Mouse (Mus musculus): ENCODE measurements around the gene Vgll4. TPM values are rescaled to one million over a fixed set of nuclear protein-coding genes. Genes with fewer than 3 reads are reported as not detected.

Gene Vgll4
- polyA plus RNA-seq, 1 experiment from 2014 or later = 65.9 TPM

DNA sequence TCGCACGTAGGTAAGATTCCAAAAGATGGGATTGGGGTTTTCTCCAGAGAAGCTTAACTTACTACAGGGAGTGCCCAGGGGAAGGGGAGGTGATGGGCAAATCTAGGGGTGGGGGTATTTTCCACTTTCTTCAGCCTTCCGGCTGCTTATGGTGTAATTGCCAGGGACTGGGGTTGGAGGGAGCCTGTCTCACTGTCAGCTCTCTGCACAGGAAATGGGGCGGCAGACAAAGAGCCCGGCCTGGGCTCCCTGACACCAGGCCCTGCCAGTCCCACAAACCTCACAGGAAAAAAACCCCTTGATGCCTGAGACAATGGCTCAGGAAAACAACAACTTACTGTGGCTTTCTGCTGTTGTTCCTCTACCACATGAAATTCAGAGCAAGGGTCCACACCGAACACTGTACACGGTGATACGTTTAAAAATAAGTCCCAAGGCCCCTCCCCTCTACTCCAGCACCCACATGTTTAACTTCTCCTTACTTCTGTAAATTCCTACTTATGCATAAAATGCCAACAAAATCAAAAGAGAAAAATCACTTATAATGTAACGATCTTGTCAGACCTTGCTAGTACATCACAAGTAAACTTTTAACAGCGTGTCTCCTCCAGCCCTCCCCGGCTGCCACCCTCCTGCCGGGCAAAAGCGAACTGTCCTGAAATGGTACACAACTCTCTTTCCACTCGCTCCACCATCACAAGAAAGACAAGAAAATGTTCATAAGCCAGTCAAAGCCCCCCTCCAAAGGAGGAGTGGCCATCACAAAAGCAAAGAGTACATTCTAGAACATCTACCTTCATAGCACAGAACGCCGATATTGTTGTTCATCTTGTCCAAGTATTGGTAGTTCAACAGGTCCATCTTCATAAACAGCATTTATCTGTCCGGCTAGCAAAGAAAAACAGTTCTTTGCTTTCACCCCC lies 49.0 kb downstream of the Vgll4 start:
- no peaks in the 10 kb centered on the region for H3K36me3 ChIP-seq
- H3K4me2 ChIP-seq = peak overlapping the region; percentile 67
- no peaks in the 10 kb centered on the region for H3K9me3 ChIP-seq
- H3K4me3 ChIP-seq = peak overlapping the region; percentile 57
- H3K4me1 ChIP-seq (replicated peaks) = peaks cover 61% of the 10 kb centered on the region
- WGBS = 6% methylated on average over 17 of the region's 17 CpGs
- no peaks in the 10 kb centered on the region for H3K27me3 ChIP-seq
- peak overlapping the region; percentile 81 for H3K9ac ChIP-seq
- 0 out of 2 replicates have a peak, but pooled peaks have one; percentile 29 for ATAC-seq (ENCODE audit: low FRiP score)
- peak overlapping the region; percentile 80 for H3K27ac ChIP-seq

DNA sequence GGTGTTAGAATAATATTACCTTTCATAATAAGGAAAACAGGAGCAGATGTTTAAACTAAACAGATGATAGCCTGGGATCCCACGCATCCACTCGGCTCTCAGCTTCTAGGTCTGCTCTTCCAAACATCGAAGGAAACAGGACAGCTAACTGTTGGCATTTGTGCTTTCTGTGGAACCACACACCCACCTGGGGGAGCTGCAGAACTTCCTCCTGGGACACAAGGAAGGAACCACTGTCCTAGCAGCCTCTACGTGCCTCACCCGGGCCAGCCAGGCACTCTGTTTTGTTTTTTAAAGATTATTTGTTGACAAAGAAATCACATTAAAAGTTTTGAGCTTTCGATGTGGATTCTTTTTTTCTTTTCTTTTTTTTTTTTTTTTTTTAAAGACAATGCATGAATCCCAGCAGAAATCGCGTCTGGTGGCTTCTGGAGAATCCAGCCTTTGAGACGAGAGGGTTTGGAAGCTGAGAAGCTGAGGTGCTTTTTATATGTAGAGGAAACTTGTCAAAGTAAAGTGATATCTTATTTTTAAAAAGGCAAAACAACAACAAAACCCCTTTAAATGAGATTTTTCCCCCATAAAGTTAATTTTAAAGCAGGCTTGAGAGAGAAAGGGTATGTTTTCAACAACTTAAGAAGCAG lies 50.0 kb downstream of the Vgll4 start:
- WGBS = 32% methylated on average over 9 of the region's 9 CpGs
- Histone ChIP-seq H3K4me1 (replicated peaks) (peaks cover 70% of the 10 kb centered on the region), H3K9me3 (no peaks in the 10 kb centered on the region), H3K36me3 (no peaks in the 10 kb centered on the region), H3K27ac (peak overlapping the region; percentile 80), H3K9ac (peak overlapping the region; percentile 81), H3K27me3 (no peaks in the 10 kb centered on the region), H3K4me2 (peak overlapping the region; percentile 67), H3K4me3 (peak overlapping the region; percentile 57)
- ATAC-seq (ENCODE audit: low FRiP score) = no peak

- peaks cover 78% of the 10 kb centered on the region for H3K4me1 ChIP-seq (replicated peaks)
- no peaks in the 10 kb centered on the region for H3K27me3 ChIP-seq
- H3K27ac ChIP-seq = no peak overlapping the region
- WGBS = 70% methylated on average over 9 of the region's 9 CpGs
- H3K9ac ChIP-seq = peak overlapping the region; percentile 81
- H3K4me3 ChIP-seq = peak overlapping the region; percentile 57
- H3K4me2 ChIP-seq = peak overlapping the region; percentile 67
- ATAC-seq (ENCODE audit: low FRiP score) = no peak
- no peaks in the 10 kb centered on the region for H3K36me3 ChIP-seq
- no peaks in the 10 kb centered on the region for H3K9me3 ChIP-seq
These were observed 50.8 kb downstream of the Vgll4 start for GRCm38 (mm10) chr6:114918994-114919393.

GRCm38 (mm10) chr6:114917770-114918635 lies 51.8 kb downstream of the Vgll4 start:
- no peak for ATAC-seq (ENCODE audit: low FRiP score)
- peak overlapping the region; percentile 81 for H3K9ac ChIP-seq
- H3K4me2 ChIP-seq = peak overlapping the region; percentile 67
- H3K4me3 ChIP-seq = peak overlapping the region; percentile 57
- H3K27ac ChIP-seq = peak overlapping the region; percentile 10
- H3K27me3 ChIP-seq = no peaks in the 10 kb centered on the region
- H3K4me1 ChIP-seq (replicated peaks) = peaks cover 88% of the 10 kb centered on the region
- no peaks in the 10 kb centered on the region for H3K9me3 ChIP-seq
- no peaks in the 10 kb centered on the region for H3K36me3 ChIP-seq
- 68% methylated on average over 14 of the region's 14 CpGs for WGBS

DNA sequence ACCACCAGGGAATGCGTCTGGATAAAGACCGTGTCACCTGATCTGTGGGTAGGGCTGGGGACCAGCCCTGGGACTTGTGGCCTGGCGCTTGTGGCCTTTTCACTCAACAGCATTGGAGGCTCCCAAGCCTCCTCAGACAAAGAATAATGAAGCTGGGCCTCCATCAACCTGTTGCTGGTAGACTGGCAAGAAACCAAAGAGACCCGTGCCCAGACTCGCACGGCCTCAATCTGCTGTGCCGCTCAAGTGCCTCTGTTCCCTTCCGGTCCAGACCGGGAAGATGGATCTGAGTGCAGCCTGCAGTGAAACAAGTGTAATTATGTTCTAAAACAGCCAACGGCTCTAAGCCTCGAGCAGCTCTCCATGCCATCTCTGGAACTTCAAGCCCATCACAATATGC lies 52.7 kb downstream of the Vgll4 start:
- no peak for ATAC-seq (ENCODE audit: low FRiP score)
- H3K4me3 ChIP-seq = no peak overlapping the region
- no peaks in the 10 kb centered on the region for H3K9me3 ChIP-seq
- 47% methylated on average over 11 of the region's 11 CpGs for WGBS
- peaks cover 96% of the 10 kb centered on the region for H3K4me1 ChIP-seq (replicated peaks)
- H3K36me3 ChIP-seq = no peaks in the 10 kb centered on the region
- no peak overlapping the region for H3K27ac ChIP-seq
- no peaks in the 10 kb centered on the region for H3K27me3 ChIP-seq
- peak overlapping the region; percentile 67 for H3K4me2 ChIP-seq
- H3K9ac ChIP-seq = no peak overlapping the region

DNA sequence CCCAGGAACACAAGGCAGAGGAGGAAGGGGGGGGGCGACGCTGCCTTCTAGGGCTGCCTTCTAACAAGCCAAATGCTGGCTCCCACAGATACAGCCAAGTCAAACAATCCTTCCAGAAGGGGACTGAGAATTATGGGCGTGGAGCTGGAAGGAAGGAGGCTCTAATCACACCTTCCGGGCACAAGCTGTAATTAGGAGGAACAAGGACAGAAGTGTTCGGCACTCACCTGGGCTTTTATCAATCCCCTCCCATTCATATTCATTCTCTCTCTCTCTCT lies 53.1 kb downstream of the Vgll4 start:
- H3K9me3 ChIP-seq = no peaks in the 10 kb centered on the region
- no peaks in the 10 kb centered on the region for H3K27me3 ChIP-seq
- peaks cover 97% of the 10 kb centered on the region for H3K4me1 ChIP-seq (replicated peaks)
- WGBS = 21% methylated on average over 5 of the region's 5 CpGs
- H3K4me3 ChIP-seq = peak overlapping the region; percentile 13
- ATAC-seq (ENCODE audit: low FRiP score) = no peak
- H3K27ac ChIP-seq = peak overlapping the region; percentile 65
- H3K9ac ChIP-seq = peak overlapping the region; percentile 40; the same call in 1 of the 2 replicates
- H3K36me3 ChIP-seq = no peaks in the 10 kb centered on the region
- H3K4me2 ChIP-seq = peak overlapping the region; percentile 67

GRCm38 (mm10) chr6:114915915-114916714 lies 53.7 kb downstream of the Vgll4 start:
- Histone ChIP-seq H3K4me2 (peak overlapping the region; percentile 67), H3K4me3 (peak overlapping the region; percentile 13), H3K27me3 (no peaks in the 10 kb centered on the region), H3K27ac (peak overlapping the region; percentile 65), H3K4me1 (replicated peaks) (peaks cover 99% of the 10 kb centered on the region), H3K36me3 (no peaks in the 10 kb centered on the region), H3K9ac (peak overlapping the region; percentile 40; the same call in 1 of the 2 replicates), H3K9me3 (no peaks in the 10 kb centered on the region)
- ATAC-seq (ENCODE audit: low FRiP score) = no peak
- WGBS = 35% methylated on average over 19 of the region's 19 CpGs

GRCm38 (mm10) chr6:114914041-114914716 lies 55.6 kb downstream of the Vgll4 start:
- Histone ChIP-seq H3K4me1 (replicated peaks) (peaks cover 80% of the 10 kb centered on the region), H3K27ac (peak overlapping the region; percentile 69), H3K9ac (0 out of 2 replicates have a peak overlapping the region, but pooled peaks have one; percentile 39), H3K27me3 (no peaks in the 10 kb centered on the region), H3K4me3 (no peak overlapping the region), H3K4me2 (peak overlapping the region; percentile 26; the same call in 1 of the 2 replicates), H3K36me3 (no peaks in the 10 kb centered on the region), H3K9me3 (no peaks in the 10 kb centered on the region)
- 33% methylated on average over 10 of the region's 10 CpGs for WGBS
- ATAC-seq (ENCODE audit: low FRiP score) = no peak

DNA sequence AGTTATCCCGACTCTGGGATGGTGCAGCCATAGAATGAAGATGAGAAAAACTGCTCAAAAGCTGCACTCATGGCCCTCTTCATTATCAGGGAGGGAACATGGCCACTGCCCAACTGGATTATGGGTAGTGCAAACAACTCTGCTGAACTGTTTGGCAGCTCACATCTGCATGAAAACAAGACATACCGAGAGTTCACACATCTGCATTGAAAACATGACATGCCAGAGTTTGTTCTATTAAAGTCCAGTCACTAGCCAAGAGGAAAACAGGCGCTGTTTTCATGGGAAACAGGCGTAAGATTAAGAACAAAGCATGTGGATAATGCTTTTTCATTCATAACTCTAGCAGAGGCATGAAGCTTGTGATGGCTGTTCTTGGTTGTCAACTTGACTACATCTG lies 56.7 kb downstream of the Vgll4 start:
- Histone ChIP-seq H3K36me3 (peaks cover 3% of the 10 kb centered on the region; the same call in 1 of the 2 replicates), H3K27ac (no peak overlapping the region), H3K9me3 (no peaks in the 10 kb centered on the region), H3K4me2 (no peak overlapping the region), H3K27me3 (no peaks in the 10 kb centered on the region), H3K4me1 (replicated peaks) (peaks cover 69% of the 10 kb centered on the region), H3K4me3 (no peak overlapping the region), H3K9ac (no peak overlapping the region)
- WGBS = 57% methylated on average over 4 of the region's 4 CpGs
- ATAC-seq (ENCODE audit: low FRiP score) = no peak

DNA sequence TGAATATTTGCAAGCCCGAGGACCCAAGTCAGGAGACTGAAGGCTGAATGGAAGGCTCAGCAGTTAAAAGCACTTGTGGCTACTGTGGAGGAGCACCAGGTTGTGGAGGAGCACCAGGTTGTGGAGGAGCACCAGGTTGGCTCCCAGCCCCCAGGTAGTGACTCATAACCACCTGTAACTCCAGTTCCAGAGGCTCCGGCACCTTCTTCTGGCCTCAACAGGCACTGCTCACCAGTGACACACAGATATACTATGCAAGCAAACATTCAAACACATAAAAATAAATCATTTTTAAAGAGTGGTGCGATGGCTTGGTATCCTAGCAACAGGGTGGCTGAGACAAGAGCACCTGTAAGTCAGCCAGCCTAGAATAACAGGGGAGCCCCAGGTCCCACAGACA lies 58.3 kb downstream of the Vgll4 start:
- no peak for ATAC-seq (ENCODE audit: low FRiP score)
- Histone ChIP-seq H3K9me3 (no peaks in the 10 kb centered on the region), H3K4me1 (replicated peaks) (peaks cover 67% of the 10 kb centered on the region), H3K4me2 (no peak overlapping the region), H3K36me3 (peaks cover 3% of the 10 kb centered on the region; the same call in 1 of the 2 replicates), H3K27me3 (no peaks in the 10 kb centered on the region), H3K27ac (no peak overlapping the region), H3K4me3 (no peak overlapping the region), H3K9ac (no peak overlapping the region)
- 83% methylated on average over 3 of the region's 3 CpGs for WGBS

DNA sequence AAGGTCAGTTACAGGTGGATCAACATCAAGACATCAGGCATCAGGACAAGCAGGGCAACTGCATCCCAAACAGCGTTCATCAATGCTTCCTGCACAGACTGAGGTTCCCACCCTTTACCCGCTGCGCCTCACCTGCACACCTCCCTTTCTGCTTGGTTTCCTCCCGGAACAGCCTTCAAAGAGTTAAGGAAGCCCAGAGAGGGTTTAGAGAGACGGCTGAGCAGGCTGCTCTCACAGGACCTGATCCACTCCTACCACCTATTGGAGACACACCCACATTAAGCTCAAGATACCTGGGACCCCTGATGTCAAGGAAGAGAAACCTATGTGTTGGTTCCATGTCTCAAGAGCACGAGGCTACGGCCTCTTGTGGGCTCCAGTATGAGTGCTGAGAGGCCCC lies 60.0 kb downstream of the Vgll4 start:
- Histone ChIP-seq H3K27ac (no peak overlapping the region), H3K4me3 (no peak overlapping the region), H3K36me3 (peaks cover 3% of the 10 kb centered on the region; the same call in 1 of the 2 replicates), H3K27me3 (no peaks in the 10 kb centered on the region), H3K9me3 (no peaks in the 10 kb centered on the region), H3K9ac (no peak overlapping the region), H3K4me2 (no peak overlapping the region), H3K4me1 (replicated peaks) (peaks cover 66% of the 10 kb centered on the region)
- WGBS = 92% methylated on average over 7 of the region's 7 CpGs
- ATAC-seq (ENCODE audit: low FRiP score) = no peak

All from hindbrain, embryonic 13.5 days (tissue).